Mouse (Mus musculus) left cerebral cortex, postnatal 25 days (tissue): ENCODE measurements around the gene Map3k9. TPM values are rescaled to one million over a fixed set of nuclear protein-coding genes. Genes with fewer than 3 reads are reported as not detected.

Experiments used
- DNase-seq, 2 experiments: peaks; one replicate each; pipeline ENCODE4 v3.0.0; 2022; ENCODE audit warnings: low spot score in 2 of 2, mixed read lengths in 1 of 2
- intact Hi-C: fragments of 180-260 bp; cut with DNase I; formaldehyde crosslinking; loops from one replicate; pipeline ENCODE4 v1.15.1; 2025
- total RNA-seq, 2 experiments: library from RNA; stranded (reverse); gene quantifications; 2 replicates each; pipeline ENCODE4 v1.2.3; 2021

Gene Map3k9
- total RNA-seq, 2 experiments from 2014 or later: 57.9 to 62.6 TPM

GRCm38 (mm10) chr12:81726246-81726822 is 54.6 kb downstream of the Map3k9 start:
- DNase-seq: no peak
- intact Hi-C loops: no loop called here

GRCm38 (mm10) chr12:81724776-81725175 is 56.2 kb downstream of the Map3k9 start:
- DNase-seq: no peak
- intact Hi-C loops: no loop called here

- DNase-seq: no peak
- intact Hi-C loops: no loop called here
These were observed 57.6 kb downstream of the Map3k9 start for GRCm38 (mm10) chr12:81723375-81723774.

- no peak for DNase-seq
- intact Hi-C loops: no loop called here
These were observed 61.3 kb downstream of the Map3k9 start for GRCm38 (mm10) chr12:81719715-81720114.

- peak in 1 of 2 experiments; percentile 47 for DNase-seq
- intact Hi-C loops: no loop called here
These were observed 61.8 kb downstream of the Map3k9 start for GRCm38 (mm10) chr12:81719161-81719560.

- no peak for DNase-seq
- intact Hi-C loops: loop anchor here (1.0 kb wide), 1 partner anchor 8 kb away; no protein-coding TSS in a partner anchor
These were observed 68.4 kb downstream of the Map3k9 start for GRCm38 (mm10) chr12:81712618-81713017.

GRCm38 (mm10) chr12:81702903-81703302 is 78.1 kb downstream of the Map3k9 start:
- intact Hi-C loops: loop anchor here (2.0 to 5.0 kb wide), 2 partner anchors 84 to 721 kb away; no protein-coding TSS in a partner anchor

GRCm38 (mm10) chr12:81698011-81698410 is 83.0 kb downstream of the Map3k9 start:
- intact Hi-C loops: no loop called here
- no peak for DNase-seq

More at GRCm38 (mm10) chr12:81702903-81703302, 78.1 kb downstream of the Map3k9 start:
- no peak for DNase-seq

- no peak for DNase-seq
- intact Hi-C loops: no loop called here
These were observed 89.7 kb downstream of the Map3k9 start for GRCm38 (mm10) chr12:81691177-81691730.

GRCm38 (mm10) chr12:81690751-81691150 is 90.2 kb downstream of the Map3k9 start:
- intact Hi-C loops: no loop called here
- no peak for DNase-seq

- DNase-seq: no peak
- intact Hi-C loops: no loop called here
These were observed 90.9 kb downstream of the Map3k9 start for GRCm38 (mm10) chr12:81690111-81690510.

- intact Hi-C loops: loop anchor here (5.0 to 10.0 kb wide), 2 partner anchors 72 to 715 kb away; no protein-coding TSS in a partner anchor
- DNase-seq: no peak
These were observed 91.4 kb downstream of the Map3k9 start for GRCm38 (mm10) chr12:81689505-81690056.

- DNase-seq: no peak
- intact Hi-C loops: loop anchor here (5.0 to 10.0 kb wide), 2 partner anchors 71 to 714 kb away; no protein-coding TSS in a partner anchor
These were observed 92.4 kb downstream of the Map3k9 start for GRCm38 (mm10) chr12:81688537-81688936.

GRCm38 (mm10) chr12:81687873-81688272 is 93.1 kb downstream of the Map3k9 start:
- no peak for DNase-seq
- intact Hi-C loops: loop anchor here (5.0 to 10.0 kb wide), 2 partner anchors 71 to 713 kb away; no protein-coding TSS in a partner anchor

- no peak for DNase-seq
- intact Hi-C loops: loop anchor here (5.0 to 10.0 kb wide), 2 partner anchors 69 to 712 kb away; no protein-coding TSS in a partner anchor
These were observed 94.4 kb downstream of the Map3k9 start for GRCm38 (mm10) chr12:81686406-81687117.

GRCm38 (mm10) chr12:81685981-81686380 is 95.0 kb downstream of the Map3k9 start:
- intact Hi-C loops: loop anchor here (5.0 to 10.0 kb wide), 2 partner anchors 69 to 711 kb away; no protein-coding TSS in a partner anchor

GRCm38 (mm10) chr12:81684096-81684495 is 96.9 kb downstream of the Map3k9 start:
- no peak for DNase-seq
- intact Hi-C loops: loop anchor here (10.0 kb wide), 1 partner anchor 709 kb away; no protein-coding TSS in a partner anchor

More at GRCm38 (mm10) chr12:81685981-81686380, 95.0 kb downstream of the Map3k9 start:
- DNase-seq: no peak

- DNase-seq: no peak
- intact Hi-C loops: loop anchor here (10.0 kb wide), 1 partner anchor 709 kb away; no protein-coding TSS in a partner anchor
These were observed 97.6 kb downstream of the Map3k9 start for GRCm38 (mm10) chr12:81683395-81683794.

GRCm38 (mm10) chr12:81679807-81680529 is 101.0 kb downstream of the Map3k9 start:
- DNase-seq: no peak
- intact Hi-C loops: loop anchor here (10.0 kb wide), 1 partner anchor 705 kb away; no protein-coding TSS in a partner anchor
